Mouse (Mus musculus) stomach, postnatal 0 days (tissue): ENCODE results near the gene Iqsec2.

ENCODE experiments used
- CTCF ChIP-seq: IDR thresholded peaks from 2 replicates; pipeline ENCODE4 v1.5.1; 2016; ENCODE audit warnings: antibody characterized with exemption, low read depth, mild to moderate bottlenecking, moderate library complexity
- EP300 ChIP-seq: optimal IDR thresholded peaks from 2 replicates; pipeline ENCODE3; 2016; ENCODE audit warnings: antibody characterized with exemption

- TF ChIP-seq CTCF (peak; percentile 82), EP300 (no peak)
Observed at GRCm38 (mm10) chrX:152147451-152148116, 3.5 kb downstream of the Iqsec2 start.
